Mouse (Mus musculus): ENCODE data around the gene Irf2bpl. TPM values are rescaled to one million over a fixed set of nuclear protein-coding genes. Genes with fewer than 3 reads are reported as not detected.

Gene Irf2bpl
- polyA plus RNA-seq, 1 experiment from 2014 or later: 57.9 TPM

GRCm38 (mm10) chr12:86899461-86900179 is 15.0 kb upstream of the Irf2bpl start:
- Histone ChIP-seq H3K9me3 (replicated peaks; ENCODE audit: low read length) (no peaks in the 10 kb centered on the region), H3K4me1 (replicated peaks; ENCODE audit: insufficient read depth, low read length) (peaks cover 57% of the 10 kb centered on the region), H3K4me3 (replicated peaks; ENCODE audit: low read depth, low read length) (no peak overlapping the region), H3K9ac (ENCODE audit: low read depth, low read length) (0 out of 2 replicates have a peak overlapping the region, but pooled peaks have one; percentile 18), H3K36me3 (ENCODE audit: insufficient read depth, low read length) (no peaks in the 10 kb centered on the region), H3K27ac (peak overlapping the region; percentile 74), H3K27me3 (ENCODE audit: insufficient read depth, low read length) (no peaks in the 10 kb centered on the region), H3K4me2 (ENCODE audit: low read length) (no peak overlapping the region)
- peak; percentile 84 for DNase-seq (ENCODE audit: low spot score)
- TF ChIP-seq CTCF (IDR thresholded peaks at IDR 0.05; ENCODE audit: low read depth): no peak
- 0 out of 2 replicates have a peak, but pooled peaks have one; percentile 19 for ATAC-seq (replicated peaks; ENCODE audit: low FRiP score, low read depth)
- WGBS: 34% methylated on average over 11 of the region's 11 CpGs

GRCm38 (mm10) chr12:86898448-86898847 is 13.8 kb upstream of the Irf2bpl start:
- no peaks in the 10 kb centered on the region for H3K36me3 ChIP-seq (ENCODE audit: insufficient read depth, low read length)
- ATAC-seq (replicated peaks; ENCODE audit: low FRiP score, low read depth) (no peak), DNase-seq (ENCODE audit: low spot score) (no peak)
- no peak overlapping the region for H3K4me2 ChIP-seq (ENCODE audit: low read length)
- no peaks in the 10 kb centered on the region for H3K9me3 ChIP-seq (replicated peaks; ENCODE audit: low read length)
- H3K27ac ChIP-seq: peak overlapping the region; percentile 79
- TF ChIP-seq CTCF (IDR thresholded peaks at IDR 0.05; ENCODE audit: low read depth): no peak
- H3K4me3 ChIP-seq (replicated peaks; ENCODE audit: low read depth, low read length): no peak overlapping the region
- WGBS: 71% methylated on average over 3 of the region's 3 CpGs
- H3K4me1 ChIP-seq (replicated peaks; ENCODE audit: insufficient read depth, low read length): peaks cover 63% of the 10 kb centered on the region
- no peak overlapping the region for H3K9ac ChIP-seq (ENCODE audit: low read depth, low read length)
- H3K27me3 ChIP-seq (ENCODE audit: insufficient read depth, low read length): no peaks in the 10 kb centered on the region

- Histone ChIP-seq H3K4me3 (replicated peaks; ENCODE audit: low read depth, low read length) (no peak overlapping the region), H3K27me3 (ENCODE audit: insufficient read depth, low read length) (no peaks in the 10 kb centered on the region), H3K4me2 (ENCODE audit: low read length) (no peak overlapping the region), H3K27ac (peak overlapping the region; percentile 79), H3K9ac (ENCODE audit: low read depth, low read length) (no peak overlapping the region), H3K4me1 (replicated peaks; ENCODE audit: insufficient read depth, low read length) (peaks cover 68% of the 10 kb centered on the region), H3K9me3 (replicated peaks; ENCODE audit: low read length) (no peaks in the 10 kb centered on the region), H3K36me3 (ENCODE audit: insufficient read depth, low read length) (no peaks in the 10 kb centered on the region)
- TF ChIP-seq CTCF (IDR thresholded peaks at IDR 0.05; ENCODE audit: low read depth): no peak
- 62% methylated on average over 7 of the region's 7 CpGs for WGBS
- ATAC-seq (replicated peaks; ENCODE audit: low FRiP score, low read depth) (no peak), DNase-seq (ENCODE audit: low spot score) (no peak)
These were observed 13.2 kb upstream of the Irf2bpl start for GRCm38 (mm10) chr12:86897769-86898273.

GRCm38 (mm10) chr12:86896921-86897512 is 12.4 kb upstream of the Irf2bpl start:
- H3K4me3 ChIP-seq (replicated peaks; ENCODE audit: low read depth, low read length): no peak overlapping the region
- 42% methylated on average over 7 of the region's 7 CpGs for WGBS
- H3K9ac ChIP-seq (ENCODE audit: low read depth, low read length): 0 out of 2 replicates have a peak overlapping the region, but pooled peaks have one; percentile 19
- peaks cover 76% of the 10 kb centered on the region for H3K4me1 ChIP-seq (replicated peaks; ENCODE audit: insufficient read depth, low read length)
- no peak for TF ChIP-seq CTCF (IDR thresholded peaks at IDR 0.05; ENCODE audit: low read depth)
- H3K36me3 ChIP-seq (ENCODE audit: insufficient read depth, low read length): no peaks in the 10 kb centered on the region
- DNase-seq (ENCODE audit: low spot score) (no peak), ATAC-seq (replicated peaks; ENCODE audit: low FRiP score, low read depth) (no peak)
- H3K27me3 ChIP-seq (ENCODE audit: insufficient read depth, low read length): no peaks in the 10 kb centered on the region
- peak overlapping the region; percentile 96 for H3K27ac ChIP-seq
- H3K9me3 ChIP-seq (replicated peaks; ENCODE audit: low read length): no peaks in the 10 kb centered on the region
- peak overlapping the region; percentile 4; the same call in 1 of the 2 replicates for H3K4me2 ChIP-seq (ENCODE audit: low read length)

- peak overlapping the region; percentile 96 for H3K27ac ChIP-seq
- H3K27me3 ChIP-seq (ENCODE audit: insufficient read depth, low read length): no peaks in the 10 kb centered on the region
- WGBS: 21% methylated on average over 7 of the region's 7 CpGs
- DNase-seq (ENCODE audit: low spot score) (no peak), ATAC-seq (replicated peaks; ENCODE audit: low FRiP score, low read depth) (no peak)
- no peak for TF ChIP-seq CTCF (IDR thresholded peaks at IDR 0.05; ENCODE audit: low read depth)
- H3K9me3 ChIP-seq (replicated peaks; ENCODE audit: low read length): no peaks in the 10 kb centered on the region
- H3K9ac ChIP-seq (ENCODE audit: low read depth, low read length): 0 out of 2 replicates have a peak overlapping the region, but pooled peaks have one; percentile 19
- H3K4me1 ChIP-seq (replicated peaks; ENCODE audit: insufficient read depth, low read length): peaks cover 81% of the 10 kb centered on the region
- peak overlapping the region; percentile 4; the same call in 1 of the 2 replicates for H3K4me2 ChIP-seq (ENCODE audit: low read length)
- no peak overlapping the region for H3K4me3 ChIP-seq (replicated peaks; ENCODE audit: low read depth, low read length)
- H3K36me3 ChIP-seq (ENCODE audit: insufficient read depth, low read length): no peaks in the 10 kb centered on the region
These were observed 11.9 kb upstream of the Irf2bpl start for GRCm38 (mm10) chr12:86896441-86896890.

GRCm38 (mm10) chr12:86895703-86896409 is 11.3 kb upstream of the Irf2bpl start:
- Histone ChIP-seq H3K9me3 (replicated peaks; ENCODE audit: low read length) (no peaks in the 10 kb centered on the region), H3K27me3 (ENCODE audit: insufficient read depth, low read length) (no peaks in the 10 kb centered on the region), H3K4me3 (replicated peaks; ENCODE audit: low read depth, low read length) (no peak overlapping the region), H3K36me3 (ENCODE audit: insufficient read depth, low read length) (no peaks in the 10 kb centered on the region), H3K27ac (peak overlapping the region; percentile 96), H3K4me1 (replicated peaks; ENCODE audit: insufficient read depth, low read length) (peaks cover 83% of the 10 kb centered on the region), H3K9ac (ENCODE audit: low read depth, low read length) (0 out of 2 replicates have a peak overlapping the region, but pooled peaks have one; percentile 52), H3K4me2 (ENCODE audit: low read length) (no peak overlapping the region)
- no peak for TF ChIP-seq CTCF (IDR thresholded peaks at IDR 0.05; ENCODE audit: low read depth)
- 35% methylated on average over 4 of the region's 4 CpGs for WGBS
- DNase-seq (ENCODE audit: low spot score): no peak
- ATAC-seq (replicated peaks; ENCODE audit: low FRiP score, low read depth): no peak

All from kidney, postnatal 0 days (tissue).